Mouse (Mus musculus) heart, postnatal 0 days (tissue): ENCODE measurements around the gene Hoxa3. TPM values are rescaled to one million over a fixed set of nuclear protein-coding genes. Genes with fewer than 3 reads are reported as not detected.

Experiments
- ATAC-seq: fragments of 200-750 bp; cut with Nextera tagmentation; 2 replicates; pipeline ENCODE4 v1.8.0; 2017; ENCODE audit warnings: low read depth, moderate number of reproducible peaks, moderate library complexity; ENCODE audit not compliant: insufficient read depth
- DNase-seq: peaks from one replicate; pipeline ENCODE4 v3.0.0-alpha.2; 2016; ENCODE audit warnings: low spot score
- H3K27ac ChIP-seq: fragments of 300-500 bp; sonication (generic); 2 replicates; pipeline ENCODE4 v1.5.1; 2014; ENCODE audit warnings: low read depth, mild to moderate bottlenecking
- H3K27me3 ChIP-seq: fragments of 300-500 bp; sonication (generic); 2 replicates; pipeline ENCODE4 v1.6.1; 2014; ENCODE audit warnings: low read length, mixed read lengths; ENCODE audit not compliant: control insufficient read depth, insufficient read depth
- H3K36me3 ChIP-seq: fragments of 300-500 bp; sonication (generic); replicated peaks from 2 replicates; pipeline ENCODE4 v1.6.1; 2014; ENCODE audit warnings: low read length, mixed read lengths; ENCODE audit not compliant: control insufficient read depth, insufficient read depth
- H3K4me1 ChIP-seq: fragments of 300-500 bp; sonication (generic); 2 replicates; pipeline ENCODE4 v1.6.1; 2014; ENCODE audit warnings: antibody characterized with exemption; ENCODE audit not compliant: control insufficient read depth, insufficient read depth
- H3K4me2 ChIP-seq: fragments of 300-500 bp; sonication (generic); 2 replicates; pipeline ENCODE4 v1.6.1; 2014; ENCODE audit warnings: low read depth, mild to moderate bottlenecking, low read length, moderate library complexity
- H3K4me3 ChIP-seq: fragments of 300-500 bp; sonication (generic); 2 replicates; pipeline ENCODE4 v1.5.1; 2014; ENCODE audit warnings: low read depth, low read length
- H3K9ac ChIP-seq: fragments of 300-500 bp; sonication (generic); replicated peaks from 2 replicates; pipeline ENCODE4 v1.6.1; 2014; ENCODE audit warnings: low read depth, low read length, mixed read lengths
- H3K9me3 ChIP-seq: fragments of 300-500 bp; sonication (generic); replicated peaks from 2 replicates; pipeline ENCODE4 v1.6.1; 2016; ENCODE audit warnings: low read length; ENCODE audit not compliant: control insufficient read depth
- CTCF ChIP-seq: IDR thresholded peaks from 2 replicates; pipeline ENCODE4 v1.5.1; 2016; ENCODE audit warnings: antibody characterized with exemption, control low read depth, low read depth
- EP300 ChIP-seq: IDR thresholded peaks from 2 replicates; pipeline ENCODE4 v1.6.1; 2016; ENCODE audit warnings: antibody characterized with exemption, low read depth
- WGBS: fragments of 180-500 bp; shearing (Covaris S2); extraction: QIAGEN DNeasy Blood & Tissue Kit; methylation state at CpG from one replicate; pipeline ENCODE4 v1.1.7; 2014; 5-methylcytosine and 5-hydroxymethylcytosine counted together
- polyA plus RNA-seq: library from polyadenylated mRNA; unstranded; fragments of >200 nt; fragmentation: Nextera tagmentation; extraction: Ambion mirVana; gene quantifications from 2 replicates; pipeline ENCODE4 v1.2.1, GENCODE M21; 2015
- total RNA-seq: library from RNA; depleted of rRNA; stranded (reverse); fragments of >200 nt; gene quantifications from 2 replicates; pipeline ENCODE4 v1.2.3, GENCODE M21; 2014; ENCODE audit warnings: low replicate concordance

Gene Hoxa3
- total and polyA plus RNA-seq, 2 experiments from 2014 or later, result 0.37 TPM; not detected in 1

DNA sequence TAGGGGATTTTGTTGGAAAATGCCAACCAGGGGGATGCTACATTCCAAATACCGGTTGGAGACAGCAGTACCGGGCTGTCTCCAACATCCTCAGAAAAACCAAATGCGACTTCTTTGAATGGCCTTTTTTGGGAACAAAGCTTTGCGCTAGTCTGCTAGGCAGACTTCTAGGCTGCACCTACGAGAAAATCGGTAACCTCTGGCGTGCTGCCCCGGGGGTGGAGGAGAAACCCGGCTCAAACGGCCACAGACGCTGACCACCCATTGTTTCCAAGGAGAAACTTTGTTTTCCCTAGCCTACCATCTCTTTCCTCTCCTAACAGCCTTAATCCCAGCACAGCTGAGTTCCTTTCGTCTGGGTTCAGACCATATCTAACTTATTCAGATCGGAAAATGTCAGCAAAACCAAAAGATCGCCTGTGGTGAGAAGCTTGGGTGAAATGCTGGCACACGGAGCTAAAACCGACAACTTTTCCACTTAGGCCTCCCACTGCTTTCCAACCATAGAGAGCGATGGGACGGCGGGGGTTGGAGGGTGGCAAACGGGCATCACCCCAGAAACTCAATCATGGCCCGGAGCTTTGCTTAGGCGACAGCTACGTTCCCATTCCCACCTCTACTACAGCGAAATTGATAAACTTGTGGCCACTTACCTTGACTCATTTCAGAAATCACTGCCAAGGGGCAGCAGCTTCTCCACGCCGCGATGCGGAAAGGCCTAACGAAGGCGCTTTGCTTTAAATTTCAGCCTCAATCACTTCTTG is 26.7 kb upstream of the Hoxa3 start:
- Histone ChIP-seq H3K4me1 (0 out of 2 replicates have a peak, but pooled peaks cover 3% of the 10 kb centered on the region), H3K36me3 (no peaks in the 10 kb centered on the region), H3K4me3 (peak overlapping the region; percentile 1; the same call in 1 of the 2 replicates), H3K4me2 (peak overlapping the region; percentile 24), H3K9me3 (no peaks in the 10 kb centered on the region), H3K27me3 (peaks cover 100% of the 10 kb centered on the region), H3K27ac (no peak overlapping the region), H3K9ac (no peak overlapping the region)
- DNase-seq, result no peak
- TF ChIP-seq CTCF (no peak), EP300 (no peak)
- 3% methylated on average over 30 of the region's 30 CpGs for WGBS
- no peak for ATAC-seq

- H3K4me1 ChIP-seq, result 0 out of 2 replicates have a peak, but pooled peaks cover 3% of the 10 kb centered on the region
- WGBS, result 11% methylated on average over 7 of the region's 7 CpGs
- peaks cover 100% of the 10 kb centered on the region for H3K27me3 ChIP-seq
- H3K4me2 ChIP-seq, result no peak overlapping the region
- no peak for TF ChIP-seq EP300
- no peak for TF ChIP-seq CTCF
- no peak overlapping the region for H3K4me3 ChIP-seq
- H3K9me3 ChIP-seq, result no peaks in the 10 kb centered on the region
- no peak for DNase-seq
- H3K36me3 ChIP-seq, result no peaks in the 10 kb centered on the region
- no peak overlapping the region for H3K9ac ChIP-seq
- no peak for ATAC-seq
- no peak overlapping the region for H3K27ac ChIP-seq
Measured at GRCm38 (mm10) chr6:52238976-52239375, 25.8 kb upstream of the Hoxa3 start.

- Histone ChIP-seq H3K27me3 (peaks cover 100% of the 10 kb centered on the region), H3K36me3 (no peaks in the 10 kb centered on the region), H3K4me1 (0 out of 2 replicates have a peak, but pooled peaks cover 3% of the 10 kb centered on the region), H3K9me3 (no peaks in the 10 kb centered on the region), H3K9ac (no peak overlapping the region), H3K4me3 (no peak overlapping the region), H3K4me2 (no peak overlapping the region), H3K27ac (no peak overlapping the region)
- TF ChIP-seq EP300 (no peak), CTCF (no peak)
- WGBS, result 7% methylated on average over 7 of the region's 7 CpGs
- DNase-seq (no peak), ATAC-seq (no peak)
Measured at GRCm38 (mm10) chr6:52238155-52238545, 25.0 kb upstream of the Hoxa3 start.

DNA sequence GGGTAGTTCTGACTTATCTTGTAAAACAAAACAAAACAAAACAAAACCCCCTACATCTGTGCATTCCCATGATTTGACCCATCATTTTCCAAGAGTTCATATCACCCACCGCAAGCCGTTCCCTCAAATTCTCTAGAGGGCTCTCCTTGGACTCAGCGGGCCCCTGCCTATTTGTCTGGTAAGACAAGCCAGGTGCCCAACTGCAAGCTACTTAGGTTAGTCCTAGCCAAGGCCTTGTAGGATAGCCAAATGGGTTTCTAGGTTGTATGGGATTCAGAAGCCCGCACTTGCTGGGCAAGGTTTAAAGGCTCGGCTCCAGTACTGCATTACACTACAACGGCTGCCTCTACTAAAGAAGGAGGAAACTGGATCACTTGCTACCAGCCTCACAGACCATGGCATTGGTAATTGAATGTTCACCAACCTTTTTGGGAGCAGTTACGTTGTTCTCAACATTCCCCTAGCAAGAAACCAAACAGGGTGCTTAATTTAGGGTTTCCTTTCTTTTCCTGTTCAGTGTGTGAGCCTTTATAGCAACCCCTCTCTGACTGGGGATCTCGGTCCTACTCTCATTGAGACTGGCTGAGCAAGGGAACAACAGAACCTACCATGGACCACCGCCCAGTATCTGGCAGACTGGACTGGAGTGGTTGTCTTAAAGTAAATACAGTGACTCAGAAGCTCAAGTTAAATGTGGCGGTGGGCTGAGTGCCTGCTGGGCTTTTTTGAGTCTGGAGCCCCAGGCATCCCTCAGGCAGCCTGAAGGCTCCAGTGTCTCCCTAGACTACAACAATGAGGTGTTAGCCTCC is 24.4 kb upstream of the Hoxa3 start:
- Histone ChIP-seq H3K4me1 (0 out of 2 replicates have a peak, but pooled peaks cover 3% of the 10 kb centered on the region), H3K9me3 (no peaks in the 10 kb centered on the region), H3K27me3 (peaks cover 100% of the 10 kb centered on the region), H3K27ac (no peak overlapping the region), H3K4me2 (no peak overlapping the region), H3K4me3 (no peak overlapping the region), H3K9ac (no peak overlapping the region), H3K36me3 (no peaks in the 10 kb centered on the region)
- DNase-seq, result no peak
- WGBS, result 10% methylated on average over 10 of the region's 10 CpGs
- no peak for ATAC-seq
- no peak for TF ChIP-seq CTCF
- no peak for TF ChIP-seq EP300

DNA sequence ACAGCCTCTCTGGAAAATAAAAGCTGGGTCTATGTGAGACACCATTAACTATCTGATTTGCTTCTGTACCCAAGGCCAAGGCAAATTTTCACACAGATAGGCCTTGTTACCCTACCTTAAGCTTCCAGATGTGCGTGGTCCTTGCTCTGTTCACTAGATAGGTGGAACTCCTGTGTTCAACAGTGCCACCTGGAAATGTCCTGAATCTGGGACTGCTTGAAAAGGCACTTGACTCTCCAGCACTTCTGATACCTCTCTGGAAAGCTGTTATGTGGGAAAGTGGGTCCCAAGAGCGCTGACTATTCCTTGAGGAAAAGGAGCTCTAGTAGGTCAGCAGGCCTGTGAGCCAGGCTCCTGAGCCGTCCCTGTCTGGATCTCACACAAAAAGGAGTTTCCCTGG is 23.7 kb upstream of the Hoxa3 start:
- no peaks in the 10 kb centered on the region for H3K36me3 ChIP-seq
- ATAC-seq (no peak), DNase-seq (no peak)
- no peaks in the 10 kb centered on the region for H3K9me3 ChIP-seq
- no peak overlapping the region for H3K4me2 ChIP-seq
- 6% methylated on average over 3 of the region's 3 CpGs for WGBS
- no peak overlapping the region for H3K4me3 ChIP-seq
- no peak overlapping the region for H3K27ac ChIP-seq
- H3K9ac ChIP-seq, result no peak overlapping the region
- H3K4me1 ChIP-seq, result 0 out of 2 replicates have a peak, but pooled peaks cover 3% of the 10 kb centered on the region
- TF ChIP-seq EP300, result no peak
- TF ChIP-seq CTCF, result no peak
- H3K27me3 ChIP-seq, result peaks cover 100% of the 10 kb centered on the region
